16 mouse cellular contexts compared by ENCODE assay signal in the genomic region with DNA sequence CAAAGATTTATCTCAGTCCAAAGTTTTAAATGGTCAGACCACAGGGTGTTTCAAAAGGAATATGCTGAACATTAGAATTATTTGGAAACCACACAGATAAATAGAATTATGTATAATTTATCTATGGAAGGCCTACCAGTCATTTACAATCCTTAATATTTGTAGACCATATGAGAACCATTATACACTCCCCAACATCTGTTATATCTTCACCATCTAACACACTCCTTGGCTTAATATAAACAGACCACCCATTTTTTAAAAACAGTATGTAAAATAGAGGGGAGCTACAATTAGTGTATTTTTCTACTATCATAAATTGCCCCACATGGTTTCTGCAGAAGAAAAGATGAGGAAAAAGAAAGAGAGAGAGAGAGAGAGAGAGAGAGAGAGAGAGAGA.
"Had no signal": no experiment of that assay in that cellular context is flagged by ENCODE, and none has a peak within 500 bp of the region (broad histone marks: within the 10 kb centered on the region; RNA-seq: fewer than 3 reads in every experiment).

No protein-coding gene starts in this region.

- H3K4me1 ChIP-seq: neural tube, embryonic 13.5 days; neural tube, embryonic 15.5 days; stomach, embryonic 15.5 days had no signal

- H3K4me2 ChIP-seq: neural tube, embryonic 13.5 days; neural tube, embryonic 15.5 days; stomach, embryonic 15.5 days had no signal

- DNase-seq: retina, postnatal 1 day; right cerebral cortex, adult 18-20 months; right cerebral cortex, postnatal 14 days; right cerebral cortex, postnatal 25 days; right cerebral cortex, postnatal 4 days; spleen, adult 18-20 months; thymus, adult 18-20 months; thymus, adult 2 months; thymus, postnatal 14 days; thymus, postnatal 25 days; thymus, postnatal 36 days; thymus, postnatal 4 days had no signal

- H3K27me3 ChIP-seq: neural tube, embryonic 13.5 days; neural tube, embryonic 15.5 days; stomach, embryonic 15.5 days had no signal

- H3K36me3 ChIP-seq: neural tube, embryonic 13.5 days; neural tube, embryonic 15.5 days; stomach, embryonic 15.5 days had no signal

- H3K4me3 ChIP-seq: neural tube, embryonic 13.5 days; neural tube, embryonic 15.5 days; stomach, embryonic 15.5 days had no signal

- H3K9me3 ChIP-seq: neural tube, embryonic 13.5 days; neural tube, embryonic 15.5 days; stomach, embryonic 15.5 days had no signal

- H3K9ac ChIP-seq: neural tube, embryonic 13.5 days; neural tube, embryonic 15.5 days; stomach, embryonic 15.5 days had no signal

- H3K27ac ChIP-seq: neural tube, embryonic 13.5 days; neural tube, embryonic 15.5 days; stomach, embryonic 15.5 days; stomach, postnatal 0 days had no signal
